Mouse (Mus musculus) brown adipose tissue, adult 24 weeks (tissue): ENCODE results near the gene Ostn. TPM values are rescaled to one million over a fixed set of nuclear protein-coding genes. Genes with fewer than 3 reads are reported as not detected.

Experiments used
- H3K27ac ChIP-seq: fragments of 200-500 bp; replicated peaks from 2 replicates; pipeline ENCODE4 v1.5.1; 2012; ENCODE audit warnings: low read depth, mild to moderate bottlenecking, low read length
- H3K4me1 ChIP-seq: fragments of 200-500 bp; 2 replicates; pipeline ENCODE4 v1.6.1; 2012; ENCODE audit warnings: low read length, mixed read lengths; ENCODE audit not compliant: control insufficient read depth, insufficient read depth, insufficient read length
- H3K4me3 ChIP-seq: fragments of 200-500 bp; 2 replicates; pipeline ENCODE4 v1.5.1; 2012; ENCODE audit warnings: low read depth, mild to moderate bottlenecking, low read length, moderate library complexity; ENCODE audit not compliant: insufficient read depth
- polyA plus RNA-seq: library from polyadenylated mRNA; stranded (reverse); fragments of >200 nt; gene quantifications from 2 replicates; pipeline ENCODE4 v1.2.4, GENCODE M21; 2012; ENCODE audit not compliant: missing spikeins, insufficient read depth, insufficient read length

The Ostn gene
- polyA plus RNA-seq, 1 experiment = not detected

GRCm38 (mm10) chr16:27374139-27374538, 66.8 kb downstream of the Ostn start:
- H3K4me3 ChIP-seq = no peak overlapping the region
- H3K27ac ChIP-seq = no peak overlapping the region
- no peaks in the 10 kb centered on the region for H3K4me1 ChIP-seq

GRCm38 (mm10) chr16:27375318-27375717, 68.0 kb downstream of the Ostn start:
- Histone ChIP-seq H3K4me1 (no peaks in the 10 kb centered on the region), H3K27ac (no peak overlapping the region; the same call in 1 of the 2 replicates), H3K4me3 (no peak overlapping the region)

GRCm38 (mm10) chr16:27376556-27376955, 69.3 kb downstream of the Ostn start:
- Histone ChIP-seq H3K4me1 (no peaks in the 10 kb centered on the region), H3K27ac (no peak overlapping the region), H3K4me3 (no peak overlapping the region)

- Histone ChIP-seq H3K4me3 (no peak overlapping the region), H3K4me1 (no peaks in the 10 kb centered on the region; the same call in 1 of the 2 replicates), H3K27ac (no peak overlapping the region)
These were observed 74.9 kb downstream of the Ostn start for GRCm38 (mm10) chr16:27382217-27382616.

GRCm38 (mm10) chr16:27384893-27385603, 77.8 kb downstream of the Ostn start:
- Histone ChIP-seq H3K4me1 (no peaks in the 10 kb centered on the region; the same call in 1 of the 2 replicates), H3K4me3 (no peak overlapping the region), H3K27ac (no peak overlapping the region; the same call in 1 of the 2 replicates)

- no peak overlapping the region for H3K4me3 ChIP-seq
- no peak overlapping the region; the same call in 1 of the 2 replicates for H3K27ac ChIP-seq
- peaks cover 5% of the 10 kb centered on the region; the same call in 1 of the 2 replicates for H3K4me1 ChIP-seq
These were observed 78.4 kb downstream of the Ostn start for GRCm38 (mm10) chr16:27385649-27386048.

GRCm38 (mm10) chr16:27386850-27387407, 79.6 kb downstream of the Ostn start:
- Histone ChIP-seq H3K4me1 (peaks cover 8% of the 10 kb centered on the region; the same call in 1 of the 2 replicates), H3K27ac (no peak overlapping the region), H3K4me3 (no peak overlapping the region)

- Histone ChIP-seq H3K4me1 (peaks cover 8% of the 10 kb centered on the region; the same call in 1 of the 2 replicates), H3K27ac (peak overlapping the region; percentile 64), H3K4me3 (peak overlapping the region; percentile 40)
These were observed 80.6 kb downstream of the Ostn start for GRCm38 (mm10) chr16:27387634-27388611.

- Histone ChIP-seq H3K27ac (peak within 1 kb of the TSS; percentile 77), H3K4me3 (peak within 1 kb of the TSS; percentile 93), H3K4me1 (peaks cover 8% of the 10 kb centered on the region; the same call in 1 of the 2 replicates)
These were observed 81.6 kb downstream of the Ostn start, which contains the start of gene Ccdc50 for GRCm38 (mm10) chr16:27388761-27389451. Ccdc50 (plus strand) TSS chr16:27388869.

- peak overlapping the region; percentile 93 for H3K4me3 ChIP-seq
- peak overlapping the region; percentile 77 for H3K27ac ChIP-seq
- H3K4me1 ChIP-seq = peaks cover 8% of the 10 kb centered on the region; the same call in 1 of the 2 replicates
These were observed 82.4 kb downstream of the Ostn start for GRCm38 (mm10) chr16:27389534-27390282.

GRCm38 (mm10) chr16:27390306-27390705, 83.0 kb downstream of the Ostn start:
- peak overlapping the region; percentile 38 for H3K27ac ChIP-seq
- peaks cover 8% of the 10 kb centered on the region; the same call in 1 of the 2 replicates for H3K4me1 ChIP-seq
- peak overlapping the region; percentile 25 for H3K4me3 ChIP-seq

- no peak overlapping the region for H3K27ac ChIP-seq
- H3K4me3 ChIP-seq = no peak overlapping the region
- H3K4me1 ChIP-seq = peaks cover 9% of the 10 kb centered on the region; the same call in 1 of the 2 replicates
These were observed 84.6 kb downstream of the Ostn start for GRCm38 (mm10) chr16:27391845-27392244.

GRCm38 (mm10) chr16:27395251-27396037, 88.2 kb downstream of the Ostn start:
- Histone ChIP-seq H3K27ac (peak overlapping the region; percentile 29), H3K4me1 (peaks cover 8% of the 10 kb centered on the region; the same call in 1 of the 2 replicates), H3K4me3 (no peak overlapping the region)
